Mouse (Mus musculus): Measurements from ENCODE around the gene Abt1. TPM values are rescaled to one million over a fixed set of nuclear protein-coding genes. Genes with fewer than 3 reads are reported as not detected.

Abt1 gene
- total RNA-seq (2021), result 1 to 10 TPM; 4.3 TPM

DNA sequence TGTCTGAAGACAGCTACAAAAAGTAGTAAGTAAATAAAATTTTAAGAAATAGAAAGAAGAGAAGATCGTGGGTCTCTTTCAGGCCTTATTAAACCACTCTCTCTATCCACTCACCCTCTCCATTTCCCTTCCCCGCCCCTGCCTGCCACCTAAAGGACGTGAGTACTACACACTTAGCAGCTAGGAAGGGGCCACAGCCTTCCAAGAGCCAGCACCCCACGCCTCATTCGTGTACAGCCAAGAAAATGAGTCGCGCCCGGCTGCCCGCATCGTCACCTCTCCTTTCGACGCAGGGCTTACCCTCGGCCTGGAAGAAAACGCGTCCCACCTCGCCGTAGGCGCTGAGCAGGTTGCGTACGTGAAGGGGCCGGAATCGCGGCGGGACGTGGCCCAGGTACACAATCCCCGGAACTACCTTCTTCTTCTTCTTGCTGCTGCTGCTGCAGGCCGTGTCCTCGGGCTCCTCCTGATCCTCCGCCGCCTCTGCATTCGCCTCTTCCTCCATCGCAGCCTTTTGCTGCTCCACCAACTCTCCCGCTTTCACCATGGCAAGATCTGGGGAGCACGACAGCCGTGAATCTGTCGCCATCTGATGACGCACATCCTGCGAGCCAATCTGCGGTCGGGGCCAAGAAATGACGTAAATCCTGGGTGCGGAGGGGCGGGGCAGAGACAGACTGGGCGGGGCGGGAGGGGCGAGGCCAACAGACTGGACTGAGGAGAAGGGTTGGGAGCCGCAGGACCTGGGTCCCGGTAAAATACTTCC is at the start of gene Abt1:
Gene Abt1 (minus strand): TSS at position 581 of the 766 bp plus-strand sequence.
- intact Hi-C loops (cut with DNase I), result loop anchor here (1.0 to 5.0 kb wide), 3 partner anchors 9 to 1376 kb away; no protein-coding TSS in a partner anchor
- DNase-seq, result peak; percentile 94 to 95

DNA sequence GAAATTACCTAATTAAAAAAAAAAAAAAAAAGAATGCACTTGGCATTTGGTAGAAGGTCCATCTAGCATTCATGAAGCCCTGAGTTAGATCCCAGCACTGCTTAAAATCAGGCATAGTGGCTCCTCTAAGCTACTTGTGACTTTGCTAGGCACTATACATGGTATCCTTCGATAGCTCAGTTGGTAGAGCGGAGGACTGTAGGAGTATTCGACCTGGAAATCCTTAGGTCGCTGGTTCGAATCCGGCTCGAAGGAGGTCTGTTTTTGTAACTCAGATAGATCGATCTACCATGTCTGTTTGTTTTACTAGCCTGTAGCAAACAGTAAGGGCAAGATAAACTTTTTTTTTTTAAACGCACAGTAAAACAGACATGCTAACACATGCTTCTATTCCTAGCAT is 43.2 kb upstream of the Abt1 start:
- intact Hi-C loops (cut with DNase I), result loop anchor here (2.0 kb wide), 1 partner anchor 38 kb away; no protein-coding TSS in a partner anchor
- peak; percentile 72 to 76 for DNase-seq

DNA sequence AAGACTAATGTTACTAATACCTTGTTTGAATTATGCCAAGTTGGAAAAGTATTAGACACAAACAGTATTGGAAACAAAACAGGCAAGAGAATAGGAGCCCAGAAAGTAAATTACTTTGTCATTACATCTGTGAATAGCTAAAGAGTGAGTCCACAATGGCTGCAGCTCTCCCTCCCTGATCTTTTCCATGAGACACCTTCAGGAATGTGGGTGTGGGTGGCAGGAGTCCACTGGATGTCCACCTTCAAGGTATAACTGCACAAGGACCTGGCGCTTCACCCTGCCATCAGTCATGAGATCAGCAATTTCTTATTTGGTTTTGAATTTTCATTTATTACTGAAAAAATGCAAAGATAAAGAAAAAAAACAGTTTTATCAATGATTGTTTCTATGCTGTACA is 42.6 kb upstream of the Abt1 start:
- intact Hi-C loops (cut with DNase I), result loop anchor here (2.0 kb wide), 1 partner anchor 38 kb away; no protein-coding TSS in a partner anchor
- DNase-seq, result no peak

DNA sequence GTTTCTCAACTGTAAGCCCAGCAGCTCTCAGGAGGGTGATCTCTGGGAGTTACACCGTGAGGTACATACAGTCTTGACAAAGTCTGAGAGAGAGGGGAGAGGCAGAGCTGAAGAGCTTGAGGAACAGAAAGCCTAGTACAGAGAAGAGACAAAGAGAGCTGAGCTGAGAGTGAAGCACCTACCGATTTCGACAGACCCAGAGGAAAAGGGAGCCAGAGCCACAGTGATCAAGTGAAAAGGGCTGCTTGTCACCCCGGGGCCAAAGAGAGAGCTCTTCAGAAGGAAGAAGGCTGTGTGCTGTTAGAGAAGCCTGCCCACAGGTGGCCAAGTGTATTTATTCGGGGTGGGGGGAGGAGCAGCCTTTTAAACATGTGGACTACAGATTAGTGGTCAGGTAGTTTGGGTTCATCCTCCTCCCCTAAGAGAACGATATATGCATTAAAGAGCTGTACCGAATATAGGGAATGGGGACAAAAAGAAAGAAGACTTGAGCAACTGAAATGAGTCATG is 42.0 kb upstream of the Abt1 start, which contains the start of gene Btn1a1:
Gene Btn1a1 (minus strand): TSS at position 302 of the 510 bp plus-strand sequence.
- intact Hi-C loops (cut with DNase I), result loop anchor here (2.0 kb wide), 2 partner anchors 39 to 51 kb away; no protein-coding TSS in a partner anchor
- DNase-seq, result no peak

DNA sequence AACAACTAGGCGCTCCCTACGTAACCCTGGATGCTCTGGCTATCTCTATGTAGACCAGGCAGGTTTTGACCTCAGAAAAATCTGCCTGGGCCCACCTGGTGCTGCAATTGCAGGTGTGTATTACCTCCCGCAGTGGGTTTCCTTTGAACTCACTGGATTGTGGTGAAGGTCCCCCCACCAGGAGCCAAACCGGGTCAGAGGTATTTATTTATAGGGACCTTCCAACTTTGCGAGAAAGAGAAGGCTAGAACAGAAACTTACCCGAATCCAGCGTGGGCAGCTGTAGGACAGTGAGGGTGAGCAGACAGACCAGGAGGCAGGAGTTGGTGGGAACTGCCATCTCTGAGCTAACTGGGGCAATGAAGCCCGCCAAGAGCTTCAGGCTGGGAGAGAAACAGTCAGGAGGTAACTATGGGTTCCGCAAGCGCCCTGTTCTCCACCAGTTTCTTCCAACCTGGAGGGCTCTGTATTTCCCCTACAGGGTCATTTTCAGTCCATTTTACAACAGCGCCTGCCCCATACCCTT is 41.2 kb upstream of the Abt1 start:
- peak in 1 of 2 experiments; percentile 4 for DNase-seq
- intact Hi-C loops (cut with DNase I), result loop anchor here (2.0 kb wide), 1 partner anchor 52 kb away; no protein-coding TSS in a partner anchor

DNA sequence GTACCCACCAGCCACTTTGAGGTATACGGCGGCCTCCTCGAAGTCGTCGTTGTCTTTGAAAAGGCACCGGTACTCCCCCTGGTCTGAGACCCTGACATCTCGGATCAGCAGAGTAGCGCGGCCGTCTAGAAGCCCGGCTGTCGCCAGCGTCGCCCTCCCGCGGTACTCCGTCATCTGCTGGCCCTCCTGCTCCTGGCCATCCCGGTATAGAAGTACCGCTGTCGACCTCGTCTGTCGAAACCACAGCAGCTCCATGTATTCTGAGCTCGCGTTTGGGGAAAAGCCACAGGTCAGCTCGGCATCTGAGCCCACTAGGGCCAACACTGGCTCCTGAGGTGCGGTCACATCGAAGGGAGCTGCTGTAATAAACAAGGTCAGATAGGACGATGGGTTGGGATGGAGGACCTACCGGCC is 40.6 kb upstream of the Abt1 start:
- intact Hi-C loops (cut with DNase I), result loop anchor here (2.0 kb wide), 1 partner anchor 53 kb away; no protein-coding TSS in a partner anchor
- peak; percentile 27 to 40 for DNase-seq

DNA sequence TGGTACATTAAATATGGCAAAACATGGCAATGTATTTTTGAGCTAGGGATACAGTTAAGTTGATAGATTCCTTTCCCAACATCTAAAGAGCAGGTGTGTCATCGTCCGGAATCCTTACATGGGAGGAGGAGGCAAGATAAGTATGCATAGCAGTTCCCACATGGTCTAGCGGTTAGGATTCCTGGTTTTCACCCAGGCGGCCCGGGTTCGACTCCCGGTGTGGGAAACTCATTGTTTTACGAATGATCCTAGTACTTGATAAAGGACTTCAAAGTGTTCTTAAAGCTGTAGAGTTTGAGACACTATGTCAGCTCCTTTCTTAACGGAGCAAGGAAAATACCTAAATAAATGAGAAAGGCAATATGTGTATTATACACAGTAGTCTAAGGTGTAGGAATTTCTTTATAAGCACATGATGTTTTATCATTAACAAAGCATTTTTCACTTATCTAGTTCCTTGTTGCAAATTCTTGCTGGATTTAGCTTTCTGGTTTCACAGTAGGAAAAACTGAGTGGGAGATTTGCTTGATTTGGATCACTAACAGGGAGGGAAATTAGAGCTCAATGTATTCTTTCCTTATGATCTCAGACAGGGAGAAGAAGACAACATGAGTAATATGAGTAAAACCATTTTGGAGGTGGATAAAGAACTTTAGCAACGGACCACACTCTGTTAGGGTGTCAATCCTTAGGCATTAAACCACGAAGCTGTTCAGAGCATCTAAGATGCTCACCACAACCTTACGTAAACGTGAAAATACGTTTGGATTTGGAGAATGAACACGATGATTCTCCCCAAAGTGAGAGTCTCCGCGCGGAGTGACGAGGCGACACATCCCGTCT is 39.9 kb upstream of the Abt1 start:
- peak; percentile 74 to 83 for DNase-seq
- intact Hi-C loops (cut with DNase I), result loop anchor here (2.0 kb wide), 1 partner anchor 53 kb away; no protein-coding TSS in a partner anchor

DNA sequence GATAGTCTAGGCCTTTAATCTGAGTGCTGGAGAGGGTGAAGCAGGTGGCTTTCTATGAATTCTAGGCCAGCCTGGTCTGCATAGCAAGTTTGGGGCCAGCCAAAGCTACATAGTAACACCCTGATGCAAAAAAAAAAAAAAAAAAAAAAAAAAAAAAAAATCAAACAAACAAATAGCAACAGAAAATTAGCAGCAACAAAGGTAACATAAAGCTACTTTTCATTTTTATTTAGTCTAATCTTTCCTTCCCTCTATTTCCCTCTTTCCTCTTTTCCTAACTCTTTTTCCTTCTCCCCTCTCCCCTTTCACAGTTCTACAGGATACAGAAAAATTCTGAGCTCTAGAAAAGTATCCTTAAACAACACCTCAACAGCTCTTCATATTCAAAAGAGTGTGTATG is 39.0 kb upstream of the Abt1 start:
- intact Hi-C loops (cut with DNase I), result no loop called here
- DNase-seq, result no peak

DNA sequence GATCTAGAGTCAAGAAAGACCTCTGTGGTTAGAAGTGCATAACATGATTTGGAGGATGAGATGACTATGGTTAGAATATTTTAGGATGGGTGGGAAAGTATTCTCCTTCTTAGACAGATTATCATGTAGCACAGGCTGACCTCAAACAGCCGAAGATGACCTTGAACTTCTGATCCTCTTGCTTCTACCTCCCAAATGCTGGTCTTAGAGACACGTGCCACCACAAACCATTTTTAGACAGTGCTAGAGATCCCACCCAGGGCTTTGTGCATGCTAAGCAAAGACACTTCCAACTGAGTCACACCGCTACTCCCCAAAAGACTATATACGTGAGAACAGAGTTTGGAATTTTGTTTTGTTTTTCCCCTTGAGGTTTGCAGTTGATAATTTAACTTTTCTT is 38.4 kb upstream of the Abt1 start:
- intact Hi-C loops (cut with DNase I), result no loop called here
- no peak for DNase-seq

DNA sequence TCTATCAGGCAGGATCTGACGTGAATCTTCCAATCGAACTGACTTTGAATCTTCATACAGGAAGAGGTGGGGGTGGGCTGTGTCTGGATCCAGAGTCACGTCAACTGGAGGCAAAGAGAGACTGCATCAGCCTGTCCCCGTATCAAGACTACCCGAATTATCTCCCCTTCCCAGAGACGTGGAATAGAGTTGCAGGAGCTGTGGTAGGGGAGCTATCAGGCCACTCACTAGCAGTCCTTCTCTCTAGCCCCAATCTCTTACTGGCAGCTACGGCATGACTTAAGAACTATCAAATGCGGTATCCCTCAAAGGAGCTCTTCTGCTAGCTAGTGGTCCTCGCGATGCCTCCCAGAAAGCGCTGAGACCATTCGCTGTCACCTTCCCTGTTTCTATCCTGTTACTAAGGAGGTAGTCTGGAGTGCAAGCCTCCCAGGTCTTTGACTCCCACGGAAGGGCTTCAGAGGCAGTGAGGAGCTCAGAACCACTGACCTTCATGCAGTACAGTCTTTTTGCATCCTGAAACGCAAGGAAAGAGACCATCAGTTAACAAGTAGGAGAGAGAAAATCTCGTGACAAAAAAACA is 35.7 kb upstream of the Abt1 start:
- intact Hi-C loops (cut with DNase I), result no loop called here

DNA sequence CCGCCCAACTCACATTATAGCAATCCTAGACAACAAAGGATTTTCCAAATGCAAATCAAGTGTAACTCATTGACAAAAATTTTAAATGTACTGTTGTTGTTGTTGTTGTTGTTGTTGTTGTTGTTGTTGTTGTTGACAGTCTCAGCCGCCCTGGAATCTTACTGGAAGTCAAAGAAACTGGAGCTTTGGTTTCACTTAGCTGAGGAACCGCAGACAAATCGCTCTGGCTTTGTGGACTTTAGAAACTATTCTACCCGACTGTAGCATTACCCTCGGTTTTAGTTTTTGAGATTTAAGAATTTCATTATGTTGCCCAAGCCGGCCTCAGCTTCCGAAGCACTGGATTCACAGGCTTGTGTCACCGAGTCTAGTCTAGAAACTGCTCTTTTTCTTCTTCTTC is 30.3 kb upstream of the Abt1 start:
- intact Hi-C loops (cut with DNase I), result loop anchor here (5.0 kb wide), 1 partner anchor 1432 kb away; no protein-coding TSS in a partner anchor
- DNase-seq, result peak; percentile 7 to 10

More for the DNA sequence above, 35.7 kb upstream of the Abt1 start:
- DNase-seq, result no peak

DNA sequence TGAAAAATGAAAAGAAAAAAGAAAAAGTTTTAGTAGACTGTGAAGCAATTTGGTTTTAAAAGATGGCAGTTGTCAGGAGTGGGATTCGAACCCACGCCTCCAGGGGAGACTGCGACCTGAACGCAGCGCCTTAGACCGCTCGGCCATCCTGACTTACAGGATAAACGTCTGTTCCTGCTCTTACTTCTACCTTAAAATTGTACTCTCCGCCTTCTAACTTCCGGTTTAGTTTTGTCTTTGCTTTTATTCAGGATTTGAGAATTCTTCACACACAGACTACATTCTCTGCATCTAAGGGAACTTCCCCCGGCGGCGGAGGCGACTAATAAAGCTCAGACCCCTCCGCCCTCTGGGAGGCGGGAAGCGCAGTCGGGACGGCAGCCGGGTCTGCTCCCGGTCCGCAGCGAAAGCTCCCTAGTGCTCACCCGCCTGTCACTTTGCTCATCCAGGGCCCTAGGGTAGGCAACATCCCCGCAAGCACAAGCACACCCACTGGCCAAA is 29.7 kb upstream of the Abt1 start:
- peak; percentile 84 to 88 for DNase-seq
- intact Hi-C loops (cut with DNase I), result loop anchor here (5.0 kb wide), 1 partner anchor 1431 kb away; no protein-coding TSS in a partner anchor

DNA sequence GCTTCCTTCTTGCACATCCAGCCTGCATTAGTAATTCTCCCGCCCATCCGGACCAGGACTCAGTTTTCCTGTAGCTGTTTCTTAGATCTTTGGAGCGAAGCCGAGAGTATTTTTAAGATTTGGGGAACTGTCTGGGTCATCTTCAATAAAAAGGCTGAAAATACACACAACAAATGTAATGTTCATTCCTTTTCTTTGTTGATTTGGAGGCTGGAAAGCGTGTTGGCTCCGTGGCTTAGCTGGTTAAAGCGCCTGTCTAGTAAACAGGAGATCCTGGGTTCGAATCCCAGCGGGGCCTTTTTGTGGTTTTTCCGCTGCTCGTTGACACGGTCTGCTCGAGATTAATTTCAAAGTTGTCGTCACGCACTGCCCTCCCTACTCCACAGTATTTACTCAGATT is 26.7 kb upstream of the Abt1 start:
- intact Hi-C loops (cut with DNase I), result loop anchor here (5.0 kb wide), 1 partner anchor 1428 kb away; no protein-coding TSS in a partner anchor
- peak; percentile 87 to 90 for DNase-seq

DNA sequence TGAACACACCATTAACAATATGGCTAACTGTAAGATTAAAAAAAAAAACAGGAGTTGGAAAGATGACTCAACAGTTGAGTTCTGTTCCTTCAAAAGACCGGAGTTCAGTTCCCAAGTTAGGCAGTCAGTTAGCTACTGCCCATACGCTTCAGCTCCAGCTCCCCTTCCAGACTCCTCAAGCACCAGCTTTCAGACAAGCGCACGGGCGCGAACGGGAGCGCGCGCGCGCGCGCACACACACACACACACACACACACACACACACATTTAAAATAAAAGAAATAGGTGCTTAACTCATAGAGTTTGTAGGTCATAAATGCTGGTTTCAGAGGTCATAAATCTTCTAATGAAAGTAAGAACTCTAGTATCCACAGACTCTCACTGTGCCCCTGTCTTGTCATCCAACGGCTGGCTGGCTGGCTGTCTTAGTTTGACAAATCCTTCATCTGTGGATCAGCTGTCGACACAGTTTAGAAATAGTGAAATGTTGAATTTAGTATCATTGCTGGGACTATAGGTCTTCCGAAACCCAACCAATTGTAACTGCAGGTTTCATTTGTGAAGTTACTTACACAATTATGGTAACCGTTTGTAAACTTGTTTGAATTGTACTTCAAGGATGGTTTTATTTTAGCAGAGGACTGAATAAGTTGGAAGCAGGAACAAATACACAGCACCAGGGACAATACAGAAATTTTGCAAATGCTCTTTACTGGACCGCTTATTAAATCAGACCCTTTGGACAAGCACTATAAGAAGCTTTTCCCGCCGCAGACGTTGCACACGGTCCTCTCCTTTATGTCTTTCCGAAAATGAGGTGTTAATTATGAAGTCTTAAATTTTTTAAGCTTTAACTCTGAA is 25.8 kb upstream of the Abt1 start:
- intact Hi-C loops (cut with DNase I), result loop anchor here (5.0 kb wide), 1 partner anchor 1427 kb away; no protein-coding TSS in a partner anchor
- DNase-seq, result peak; percentile 49 to 54

DNA sequence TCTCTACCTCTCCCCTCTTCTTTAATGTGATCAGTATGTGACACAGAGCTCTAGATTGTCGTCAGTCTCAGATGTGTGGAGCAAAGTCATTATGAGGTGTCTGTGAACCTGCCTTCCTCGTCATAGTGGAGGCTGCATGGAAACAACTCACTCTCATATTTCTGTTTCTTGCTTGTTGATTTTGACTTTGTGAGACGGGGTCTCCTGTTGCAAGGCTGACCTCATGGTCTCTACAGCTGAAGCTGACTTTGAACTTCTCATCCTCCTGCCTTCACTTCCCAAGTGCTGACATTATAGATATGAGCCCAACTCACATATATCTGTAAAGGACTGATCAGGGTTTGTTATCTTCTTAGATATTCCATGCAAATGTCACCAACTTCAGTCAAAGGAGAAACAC is 25.1 kb upstream of the Abt1 start:
- intact Hi-C loops (cut with DNase I), result no loop called here
- DNase-seq, result no peak

DNA sequence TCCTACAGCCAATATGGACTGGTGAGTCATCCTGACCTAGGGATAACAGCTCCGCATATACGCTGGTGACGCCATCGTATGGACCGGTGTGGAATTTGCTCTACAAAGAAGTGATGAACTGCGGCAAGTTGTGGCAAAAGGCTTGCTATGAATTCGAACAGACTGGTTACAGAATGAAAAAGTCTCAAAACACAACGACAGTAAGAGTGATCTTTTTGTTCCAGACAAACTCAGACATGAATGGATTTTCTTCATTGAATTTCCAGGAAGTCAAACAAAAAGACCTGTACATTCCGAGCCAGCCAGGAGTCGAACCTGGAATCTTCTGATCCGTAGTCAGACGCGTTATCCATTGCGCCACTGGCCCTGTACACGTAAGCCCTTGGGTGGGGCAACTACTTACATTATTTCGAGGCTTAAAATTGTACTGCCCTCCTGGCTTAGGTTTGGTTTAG is 22.9 kb upstream of the Abt1 start:
- DNase-seq, result peak; percentile 88 to 91
- intact Hi-C loops (cut with DNase I), result loop anchor here (1.0 to 2.0 kb wide), 4 partner anchors 9 to 1736 kb away; no protein-coding TSS in a partner anchor

DNA sequence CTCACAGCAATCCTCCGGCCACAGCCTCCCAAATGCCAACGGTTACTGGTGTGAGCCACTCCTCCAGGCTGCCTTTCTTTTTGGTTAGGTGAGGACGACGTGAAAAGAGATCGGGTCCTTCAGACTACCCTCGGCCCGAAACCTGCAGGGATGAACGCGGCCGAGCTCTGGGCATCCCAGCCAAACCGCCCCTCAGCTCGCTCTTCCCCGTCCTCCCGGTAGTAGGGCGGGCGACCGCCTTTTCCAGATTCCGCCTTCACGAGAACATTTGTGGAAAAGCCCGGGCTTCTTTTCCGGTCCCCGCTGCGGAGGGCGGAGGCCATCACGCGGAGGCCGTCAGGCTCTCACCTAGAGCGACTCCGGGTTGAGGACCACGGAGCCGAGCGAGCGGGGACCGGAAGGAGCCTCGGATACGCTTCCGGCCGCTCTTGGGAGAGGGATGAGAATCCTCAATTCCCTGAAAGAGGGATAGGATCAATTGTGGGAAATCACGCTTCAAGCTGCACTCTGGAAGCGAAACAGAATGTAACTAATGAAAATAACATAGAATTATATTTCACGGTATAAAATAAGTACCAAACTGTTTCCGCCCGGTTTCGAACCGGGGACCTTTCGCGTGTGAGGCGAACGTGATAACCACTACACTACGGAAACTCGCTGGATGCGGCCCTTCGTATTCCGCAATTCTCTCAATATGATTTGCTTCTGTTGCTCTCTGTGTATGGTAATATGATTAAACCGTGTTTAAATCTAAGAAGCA is 22.1 kb upstream of the Abt1 start:
- intact Hi-C loops (cut with DNase I), result loop anchor here (1.0 to 2.0 kb wide), 4 partner anchors 8 to 1735 kb away; no protein-coding TSS in a partner anchor
- DNase-seq, result peak; percentile 94 to 95

DNA sequence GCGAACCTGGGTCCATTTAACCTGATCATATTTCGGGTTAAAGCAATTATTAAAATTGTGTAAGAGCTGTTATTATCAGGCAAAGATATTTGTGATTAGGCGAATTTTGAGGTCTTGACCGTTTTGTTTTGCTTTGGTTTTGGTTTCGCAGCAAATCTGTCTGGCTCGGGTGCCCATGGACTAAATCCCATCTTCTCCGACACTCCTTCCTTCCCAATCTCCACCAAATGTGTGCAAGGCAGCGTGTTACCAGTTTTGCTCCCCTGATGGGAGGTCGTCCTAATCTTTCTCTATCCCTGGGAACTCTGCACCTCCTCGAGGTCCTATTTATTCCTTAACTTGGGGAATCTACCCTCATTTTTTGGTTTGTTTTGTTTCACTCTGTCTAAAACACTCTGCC is 21.5 kb upstream of the Abt1 start:
- no peak for DNase-seq
- intact Hi-C loops (cut with DNase I), result no loop called here

All from heart, postnatal 36 days (tissue).